Mouse (Mus musculus) hindbrain, postnatal 0 days (tissue): ENCODE data around the gene Yipf6. TPM values are rescaled to one million over a fixed set of nuclear protein-coding genes. Genes with fewer than 3 reads are reported as not detected.

ENCODE experiments used
- ATAC-seq: fragments of 200-750 bp; cut with Nextera tagmentation; 2 replicates; pipeline ENCODE4 v1.8.0; 2017; ENCODE audit warnings: mild to moderate bottlenecking, moderate TSS enrichment, moderate library complexity
- DNase-seq: peaks from one replicate; pipeline ENCODE4 v3.0.0-alpha.2; 2015; ENCODE audit warnings: low spot score
- H3K27ac ChIP-seq: fragments of 300-500 bp; sonication (generic); 2 replicates; pipeline ENCODE4 v1.5.1; 2014; ENCODE audit warnings: mild to moderate bottlenecking
- H3K27me3 ChIP-seq: fragments of 300-500 bp; sonication (generic); 2 replicates; pipeline ENCODE4 v1.6.1; 2014; ENCODE audit warnings: low read length, mixed read lengths; ENCODE audit not compliant: insufficient read depth
- H3K36me3 ChIP-seq: fragments of 300-500 bp; sonication (generic); 2 replicates; pipeline ENCODE4 v1.6.1; 2014; ENCODE audit warnings: low read length, mixed read lengths; ENCODE audit not compliant: insufficient read depth
- H3K4me1 ChIP-seq: fragments of 300-500 bp; sonication (generic); 2 replicates; pipeline ENCODE4 v1.6.1; 2014; ENCODE audit warnings: antibody characterized with exemption, low read length, mixed read lengths; ENCODE audit not compliant: insufficient read depth
- H3K4me2 ChIP-seq: fragments of 300-500 bp; sonication (generic); 2 replicates; pipeline ENCODE4 v1.6.1; 2014; ENCODE audit warnings: low read depth, mild to moderate bottlenecking, low read length, moderate library complexity, mixed read lengths
- H3K4me3 ChIP-seq: fragments of 300-500 bp; sonication (generic); 2 replicates; pipeline ENCODE4 v1.5.1; 2014; ENCODE audit warnings: low read length
- H3K9ac ChIP-seq: fragments of 300-500 bp; sonication (generic); replicated peaks from 2 replicates; pipeline ENCODE4 v1.6.1; 2014; ENCODE audit warnings: mild to moderate bottlenecking, low read length, moderate library complexity, mixed read lengths
- H3K9me3 ChIP-seq: fragments of 300-500 bp; sonication (generic); 2 replicates; pipeline ENCODE4 v1.6.1; 2016; ENCODE audit warnings: low read length, mixed read lengths
- CTCF ChIP-seq: IDR thresholded peaks from 2 replicates; pipeline ENCODE4 v1.5.1; 2016; ENCODE audit warnings: antibody characterized with exemption, control low read depth, low read depth
- WGBS: fragments of 180-500 bp; shearing (Covaris S2); extraction: QIAGEN DNeasy Blood & Tissue Kit; methylation state at CpG from one replicate; pipeline ENCODE4 v1.1.7; 2014; 5-methylcytosine and 5-hydroxymethylcytosine counted together
- polyA plus RNA-seq: library from polyadenylated mRNA; unstranded; fragments of >200 nt; fragmentation: Nextera tagmentation; extraction: Ambion mirVana; gene quantifications from 2 replicates; pipeline ENCODE4 v1.2.1, GENCODE M21; 2015
- total RNA-seq: library from RNA; depleted of rRNA; stranded (reverse); fragments of >200 nt; gene quantifications from 2 replicates; pipeline ENCODE4 v1.2.3, GENCODE M21; 2014

The Yipf6 gene
- total and polyA plus RNA-seq, 2 experiments from 2014 or later = 15.5 to 30.0 TPM

DNA sequence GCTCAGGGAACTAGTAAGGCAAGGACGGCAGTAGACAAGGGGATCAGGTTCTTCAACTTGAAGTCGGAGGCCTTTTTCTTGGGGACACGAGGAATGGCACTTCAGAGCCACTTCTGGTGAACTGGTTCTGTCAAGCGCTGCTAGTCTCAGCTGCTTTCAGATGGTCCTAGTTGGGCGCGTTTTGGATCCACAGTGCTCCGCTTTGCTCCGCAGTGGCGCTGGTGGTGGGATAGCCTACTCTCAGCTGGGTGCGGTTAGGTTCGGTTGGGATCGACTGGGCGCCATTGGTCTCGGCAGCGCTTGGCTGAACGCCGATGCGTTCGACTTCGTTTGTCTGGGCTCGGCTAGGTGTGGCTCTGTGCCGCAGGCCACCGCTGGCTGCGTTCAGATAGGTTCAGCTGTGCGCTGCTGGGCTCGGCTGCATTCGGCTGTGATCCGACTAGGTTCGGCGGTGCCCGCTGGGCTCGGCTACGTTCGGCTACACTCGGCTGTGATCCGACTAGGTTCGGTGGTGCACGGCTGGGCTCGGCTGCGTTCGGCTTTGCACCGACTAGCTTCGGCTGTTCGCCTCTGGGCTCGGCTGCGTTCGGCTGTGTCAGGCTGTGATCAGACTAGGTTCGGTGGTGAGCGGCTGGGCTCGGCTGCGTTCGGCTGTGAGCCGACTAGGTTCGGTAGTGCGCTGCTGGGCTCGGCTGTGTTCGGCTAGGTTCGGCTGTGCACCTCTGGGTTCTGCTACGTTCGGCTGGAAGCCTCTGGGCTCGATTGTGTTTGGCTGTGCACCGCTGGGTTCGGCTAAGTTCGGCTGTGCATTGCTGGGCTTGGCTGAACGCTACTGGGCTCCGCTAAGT lies 815 bp downstream of the Yipf6 start:
- WGBS = 31% methylated on average over 66 of the region's 66 CpGs
- H3K9ac ChIP-seq = peak overlapping the region; percentile 57
- H3K27ac ChIP-seq = peak overlapping the region; percentile 90
- ATAC-seq (peak; percentile 97), DNase-seq (peak; percentile 95)
- TF ChIP-seq CTCF = no peak
- H3K4me2 ChIP-seq = peak overlapping the region; percentile 63
- no peaks in the 10 kb centered on the region for H3K36me3 ChIP-seq
- no peaks in the 10 kb centered on the region for H3K9me3 ChIP-seq
- H3K4me3 ChIP-seq = peak overlapping the region; percentile 58
- no peaks in the 10 kb centered on the region for H3K4me1 ChIP-seq
- H3K27me3 ChIP-seq = no peaks in the 10 kb centered on the region

DNA sequence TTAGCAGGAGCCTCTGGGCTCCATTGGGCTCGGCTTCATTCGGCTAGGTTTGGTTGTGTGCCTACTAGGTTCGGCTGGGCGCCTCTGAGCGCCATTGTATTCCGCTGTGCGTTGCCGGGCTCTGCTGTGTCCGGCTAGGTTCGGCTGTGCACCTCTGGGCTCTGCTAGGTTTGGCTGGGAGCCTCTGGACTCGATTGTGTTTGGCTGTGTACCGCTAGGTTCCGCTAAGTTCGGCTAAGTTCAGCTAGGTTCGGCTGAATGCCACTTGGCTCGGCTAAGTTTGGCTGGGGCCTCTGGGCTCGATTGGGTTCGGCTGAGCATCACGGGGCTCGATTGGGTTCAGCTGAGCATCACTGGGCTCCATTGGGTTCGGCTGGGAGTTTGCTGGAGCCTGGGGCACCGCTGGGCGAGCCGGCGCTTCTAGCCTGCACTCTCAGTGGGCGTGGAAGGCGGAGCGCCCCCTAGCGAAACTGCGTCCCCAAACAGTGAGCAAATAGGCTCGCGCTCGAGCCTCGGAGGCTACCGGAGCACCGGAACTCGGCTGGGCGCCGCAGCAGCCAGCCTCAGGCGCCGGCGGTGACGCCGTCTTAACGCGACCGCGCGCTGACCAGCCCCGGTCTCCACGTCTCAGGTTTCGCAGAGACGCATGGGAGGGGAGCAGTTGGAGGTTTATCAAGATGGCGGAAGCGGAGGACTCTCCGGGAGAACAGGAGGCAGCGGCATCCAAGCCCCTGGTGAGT lies 1.6 kb downstream of the Yipf6 start:
- 32% methylated on average over 57 of the region's 57 CpGs for WGBS
- Histone ChIP-seq H3K36me3 (no peaks in the 10 kb centered on the region), H3K9me3 (no peaks in the 10 kb centered on the region), H3K27ac (peak overlapping the region; percentile 90), H3K9ac (peak overlapping the region; percentile 57), H3K4me1 (no peaks in the 10 kb centered on the region), H3K4me3 (peak overlapping the region; percentile 58), H3K4me2 (peak overlapping the region; percentile 63), H3K27me3 (no peaks in the 10 kb centered on the region)
- peak; percentile 82 for ATAC-seq
- DNase-seq = peak; percentile 94
- TF ChIP-seq CTCF = peak; percentile 68

DNA sequence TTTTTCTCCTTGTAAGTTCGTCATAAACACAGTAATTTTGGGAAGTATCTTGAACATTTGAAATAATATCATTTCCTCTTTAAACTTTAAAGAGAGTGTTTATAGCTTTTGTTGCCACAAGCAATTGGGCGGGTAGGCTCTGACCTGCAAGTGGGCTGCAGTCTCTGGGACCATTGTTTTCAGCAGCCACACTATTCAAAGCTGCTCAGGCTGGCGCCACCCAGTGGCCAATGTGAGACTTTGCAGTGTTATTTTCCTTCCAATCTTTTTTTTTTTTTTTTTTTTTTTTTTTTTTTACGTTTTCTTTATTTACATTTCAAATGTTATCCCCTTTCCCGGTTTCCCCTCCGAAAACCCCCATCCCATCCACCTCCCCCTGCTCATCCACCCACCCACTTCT lies 17.8 kb downstream of the Yipf6 start:
- Histone ChIP-seq H3K9me3 (no peaks in the 10 kb centered on the region), H3K27ac (no peak overlapping the region), H3K4me3 (no peak overlapping the region), H3K27me3 (no peaks in the 10 kb centered on the region), H3K9ac (no peak overlapping the region), H3K4me2 (no peak overlapping the region), H3K36me3 (no peaks in the 10 kb centered on the region), H3K4me1 (no peaks in the 10 kb centered on the region)
- no peak for ATAC-seq
- WGBS = 25% methylated on average over 6 of the region's 6 CpGs
- peak; percentile 69 for TF ChIP-seq CTCF
- DNase-seq = peak; percentile 66

DNA sequence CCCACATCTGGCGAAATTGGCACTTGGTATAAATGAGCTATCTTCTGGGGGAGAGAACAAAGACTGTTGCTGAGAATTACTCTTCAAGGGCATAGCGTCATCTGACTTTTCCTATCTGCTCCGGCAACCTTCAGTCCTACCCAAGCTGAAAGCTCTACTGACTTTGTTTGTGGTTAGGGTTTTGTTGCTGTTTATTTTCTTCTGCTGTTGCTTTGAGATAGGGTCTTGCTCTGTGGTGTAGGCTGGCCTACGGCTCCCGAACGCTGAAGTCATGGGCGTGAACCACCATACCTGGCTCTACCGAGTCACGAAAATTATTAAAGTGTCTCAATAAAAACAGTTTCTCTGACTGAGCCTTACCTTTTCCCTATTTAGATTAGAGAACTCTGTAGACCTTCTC lies 22.2 kb downstream of the Yipf6 start:
- no peaks in the 10 kb centered on the region for H3K9me3 ChIP-seq
- H3K27ac ChIP-seq = no peak overlapping the region
- WGBS = 89% methylated on average over 9 of the region's 9 CpGs
- no peak for TF ChIP-seq CTCF
- no peaks in the 10 kb centered on the region for H3K4me1 ChIP-seq
- H3K36me3 ChIP-seq = no peaks in the 10 kb centered on the region
- no peak overlapping the region for H3K9ac ChIP-seq
- no peak overlapping the region for H3K4me2 ChIP-seq
- H3K4me3 ChIP-seq = no peak overlapping the region
- ATAC-seq (no peak), DNase-seq (no peak)
- no peaks in the 10 kb centered on the region for H3K27me3 ChIP-seq

DNA sequence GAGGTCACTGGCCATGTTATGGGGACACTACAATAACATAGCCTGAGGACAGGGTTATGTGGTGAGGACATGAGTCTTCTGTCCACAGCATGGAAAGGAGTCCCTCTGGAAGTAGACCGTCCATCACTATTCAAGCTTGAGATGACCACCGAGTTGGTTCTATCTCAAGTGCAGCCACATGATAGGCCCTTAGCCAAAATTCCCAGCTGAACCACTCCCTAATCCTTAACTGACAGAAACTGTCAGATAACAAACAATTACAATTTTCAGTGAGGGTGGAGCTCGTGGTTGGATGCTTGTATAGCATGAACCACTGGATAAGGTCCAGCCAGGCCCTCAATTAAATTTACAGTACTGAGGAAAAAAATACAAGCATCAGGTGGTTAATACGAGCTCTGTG lies 22.9 kb downstream of the Yipf6 start:
- no peaks in the 10 kb centered on the region for H3K4me1 ChIP-seq
- no peak overlapping the region for H3K4me3 ChIP-seq
- DNase-seq (no peak), ATAC-seq (no peak)
- WGBS = 73% methylated on average over 4 of the region's 4 CpGs
- no peak overlapping the region for H3K27ac ChIP-seq
- no peaks in the 10 kb centered on the region for H3K9me3 ChIP-seq
- no peaks in the 10 kb centered on the region for H3K27me3 ChIP-seq
- no peak overlapping the region for H3K9ac ChIP-seq
- TF ChIP-seq CTCF = no peak
- no peaks in the 10 kb centered on the region for H3K36me3 ChIP-seq
- no peak overlapping the region for H3K4me2 ChIP-seq

DNA sequence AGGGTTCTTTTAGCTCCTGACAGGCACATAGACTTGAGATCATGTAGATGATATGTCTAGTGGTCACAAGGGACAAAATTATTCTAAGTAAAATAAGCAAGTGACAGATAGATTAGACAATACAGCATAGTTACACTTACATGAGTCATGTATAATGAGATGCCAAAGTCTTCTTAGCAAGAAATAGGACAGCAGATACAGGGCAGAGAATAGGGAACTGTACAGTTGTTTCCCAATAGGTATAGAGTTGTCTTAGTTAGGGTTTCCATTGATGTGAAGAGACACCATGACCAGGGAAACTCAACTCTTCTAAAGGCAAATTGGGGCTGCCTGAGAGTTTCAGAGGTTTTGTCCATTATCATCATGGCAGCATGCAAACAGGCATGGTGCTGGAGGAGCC lies 27.6 kb downstream of the Yipf6 start:
- Histone ChIP-seq H3K9ac (no peak overlapping the region), H3K4me3 (no peak overlapping the region), H3K4me2 (no peak overlapping the region), H3K9me3 (no peaks in the 10 kb centered on the region), H3K27me3 (no peaks in the 10 kb centered on the region), H3K36me3 (no peaks in the 10 kb centered on the region), H3K4me1 (no peaks in the 10 kb centered on the region), H3K27ac (no peak overlapping the region)
- TF ChIP-seq CTCF = no peak
- DNase-seq (no peak), ATAC-seq (no peak)

DNA sequence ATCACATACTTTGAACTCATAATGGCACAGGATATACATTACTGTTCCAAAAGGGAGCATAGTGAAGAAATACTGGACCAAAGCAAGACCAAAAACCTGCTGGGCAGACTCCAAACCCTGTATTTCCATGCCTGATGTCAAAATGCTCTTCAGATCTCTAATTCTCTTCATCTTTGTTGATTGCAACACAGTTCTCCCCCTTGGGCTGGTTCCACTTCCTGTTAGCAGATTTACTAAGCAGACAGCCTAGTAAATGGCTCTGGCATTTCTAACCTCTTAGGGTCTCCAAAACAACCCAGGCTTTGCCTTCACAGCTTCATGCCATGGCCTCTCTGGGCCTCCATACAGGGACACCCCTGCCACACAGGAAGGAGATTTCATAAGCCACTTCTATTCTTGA lies 28.4 kb downstream of the Yipf6 start:
- ATAC-seq = no peak
- Histone ChIP-seq H3K36me3 (no peaks in the 10 kb centered on the region), H3K4me1 (no peaks in the 10 kb centered on the region), H3K9me3 (no peaks in the 10 kb centered on the region), H3K4me2 (no peak overlapping the region), H3K27me3 (no peaks in the 10 kb centered on the region), H3K9ac (no peak overlapping the region), H3K4me3 (no peak overlapping the region), H3K27ac (no peak overlapping the region)
- DNase-seq = no peak
- no peak for TF ChIP-seq CTCF
